Mouse (Mus musculus) natural killer cell, adult 2 months (primary cell): ENCODE data around the gene Sct.
"Not testable (repeated sequence)": the region's sequence is repeated elsewhere in the genome, so short reads cannot be mapped to it uniquely, and the experiment has no call there.

Experiments
- DNase-seq, 2 experiments: peaks; one replicate each; pipeline ENCODE4 v3.0.0; 2022; ENCODE audit warnings: low spot score in 2 of 2

The Sct gene

DNA sequence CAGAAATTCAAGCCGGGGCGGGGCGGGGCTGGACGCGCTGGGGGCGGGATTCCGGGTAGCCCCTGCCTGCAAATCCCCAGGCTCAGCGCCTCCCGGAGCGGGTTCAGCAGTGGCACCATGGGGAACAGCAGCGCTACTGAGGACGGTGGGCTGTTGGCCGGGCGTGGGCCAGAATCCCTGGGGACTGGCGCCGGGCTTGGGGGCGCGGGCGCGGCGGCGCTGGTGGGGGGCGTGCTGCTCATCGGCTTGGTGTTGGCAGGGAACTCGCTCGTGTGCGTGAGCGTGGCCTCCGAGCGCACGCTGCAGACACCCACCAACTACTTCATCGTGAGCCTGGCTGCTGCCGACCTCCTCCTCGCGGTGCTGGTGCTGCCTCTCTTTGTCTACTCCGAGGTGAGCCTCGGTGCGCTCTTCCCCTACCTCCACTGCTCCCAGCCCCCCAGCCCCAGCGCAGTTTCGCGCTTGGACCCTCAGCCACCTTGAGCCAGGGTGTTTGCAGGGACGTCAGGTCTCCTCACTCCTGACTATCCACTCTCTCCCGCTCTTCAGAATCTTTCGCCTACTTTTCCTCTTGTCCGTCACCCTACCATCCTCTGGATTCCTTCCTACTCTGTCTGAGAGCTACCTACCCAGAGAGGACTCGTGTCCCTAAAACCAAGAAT is 13.1 kb upstream of the Sct start, which contains the start of gene Drd4:
TSS of gene Drd4 (plus strand) at position 86 of the 662 bp plus-strand sequence.
- DNase-seq: no peak

DNA sequence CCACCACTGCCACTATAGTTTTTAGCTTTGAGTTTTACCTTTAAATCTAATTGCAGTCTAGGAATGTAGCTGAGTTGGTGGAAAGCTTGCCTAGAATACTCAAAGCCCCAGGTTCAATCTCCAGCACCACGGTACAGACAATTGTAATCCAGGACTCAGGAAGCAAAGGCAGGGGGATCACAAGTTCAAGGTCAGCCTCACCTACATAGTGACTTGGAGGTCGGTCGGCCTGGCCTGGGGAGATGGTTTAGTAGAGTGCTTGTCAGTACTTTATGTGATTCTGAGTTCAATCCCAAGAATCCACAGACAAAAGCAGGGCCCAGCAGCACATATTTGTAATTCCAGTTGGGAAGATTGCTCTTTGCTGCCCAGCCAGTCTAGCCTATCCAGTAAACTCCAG is 9.1 kb upstream of the Sct start:
- no peak for DNase-seq

DNA sequence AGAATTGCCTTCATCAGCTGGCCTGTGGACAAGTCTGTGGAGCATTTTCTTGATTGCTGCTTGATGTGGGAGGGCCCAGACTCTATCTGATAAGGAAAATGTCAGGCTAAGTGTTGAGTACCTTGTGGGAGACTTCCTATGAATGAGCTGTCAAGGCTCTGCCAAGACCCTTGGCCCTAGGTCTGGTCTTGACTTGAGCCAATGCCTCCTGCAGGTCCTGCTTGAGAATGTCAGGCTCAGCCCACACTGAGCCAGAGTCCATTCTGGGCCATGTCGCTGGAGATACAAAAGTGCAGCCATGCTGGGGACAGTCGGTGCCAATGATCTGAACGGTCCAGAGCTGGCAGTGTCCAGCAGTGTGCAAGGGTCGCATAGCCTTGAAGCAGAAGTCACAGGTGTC is 3.8 kb upstream of the Sct start:
- DNase-seq: no peak

GRCm38 (mm10) chr7:141281442-141281841 is 2.5 kb upstream of the Sct start:
- no peak for DNase-seq

DNA sequence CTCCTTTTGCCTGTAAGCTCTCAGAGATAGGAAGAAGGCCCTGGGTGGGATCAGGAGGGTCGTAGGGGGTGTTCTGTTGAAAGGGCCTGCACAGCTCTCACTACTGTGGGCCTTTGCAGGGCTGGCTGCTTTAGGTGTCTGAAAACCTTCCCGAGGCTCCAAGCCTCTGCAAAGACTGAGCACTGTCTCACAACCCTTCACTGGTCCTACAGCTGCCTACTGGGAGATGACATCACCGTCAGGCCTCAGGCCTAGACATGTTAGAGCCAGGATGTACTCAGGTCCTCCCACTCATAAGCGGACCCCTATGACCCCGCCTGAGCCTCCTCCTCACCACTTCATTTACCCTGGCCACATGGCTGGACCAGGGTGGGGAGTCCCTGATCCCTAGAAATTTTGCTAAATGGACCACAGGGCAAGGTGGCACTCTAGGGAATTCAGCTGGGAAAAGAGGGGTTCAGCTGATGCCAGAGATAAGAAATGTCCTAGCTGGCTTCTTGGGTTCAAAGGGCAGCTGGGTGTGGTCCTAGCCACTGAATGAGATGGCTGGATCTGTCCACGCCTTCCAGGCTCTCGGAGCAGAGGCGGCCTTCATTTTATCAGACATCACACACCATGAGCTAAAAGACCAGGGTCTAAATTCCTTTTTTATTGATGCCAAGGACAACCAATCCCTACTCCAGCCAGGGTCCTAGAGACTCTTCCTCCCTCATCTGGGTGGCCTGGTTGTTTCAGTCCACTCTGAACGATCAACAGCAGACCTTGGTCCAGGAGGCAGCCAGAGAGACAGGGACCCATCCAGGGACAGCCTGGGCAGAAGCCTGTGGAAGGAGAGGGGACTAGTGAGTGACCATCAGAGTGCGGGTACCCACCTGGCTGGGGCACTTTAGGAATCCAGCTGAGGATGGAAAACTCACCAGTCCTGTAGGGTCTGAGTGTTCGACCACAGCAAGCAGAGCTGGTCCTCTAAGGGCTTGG is 943 bp downstream of the Sct start:
- DNase-seq: no peak

GRCm38 (mm10) chr7:141276546-141276945 is 2.4 kb downstream of the Sct start, which contains the start of gene Cdhr5:
Gene Cdhr5 (minus strand): TSS chr7:141276786.
- no peak for DNase-seq

DNA sequence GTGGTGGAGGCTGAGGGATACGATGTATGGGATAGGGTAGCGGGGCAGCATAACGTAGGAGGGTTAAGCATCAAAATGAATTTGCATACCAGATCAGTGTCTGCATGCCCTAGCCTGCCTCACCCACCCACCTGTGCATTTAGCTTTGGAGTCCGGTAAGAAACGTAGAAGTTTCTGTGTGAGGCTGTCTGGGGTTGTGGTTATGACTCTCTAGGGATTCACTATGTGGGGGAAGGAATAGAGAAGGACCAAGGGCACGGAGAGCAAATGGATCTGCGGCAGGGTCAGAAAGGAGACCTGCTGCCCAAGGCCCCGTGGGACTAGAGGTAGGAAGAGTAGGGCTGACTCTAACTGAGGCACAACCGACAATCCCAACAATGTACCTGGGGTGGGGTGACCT is 3.6 kb downstream of the Sct start:
- DNase-seq: no peak

GRCm38 (mm10) chr7:141270631-141271030 is 8.3 kb downstream of the Sct start:
- DNase-seq: peak; percentile 37 to 56

DNA sequence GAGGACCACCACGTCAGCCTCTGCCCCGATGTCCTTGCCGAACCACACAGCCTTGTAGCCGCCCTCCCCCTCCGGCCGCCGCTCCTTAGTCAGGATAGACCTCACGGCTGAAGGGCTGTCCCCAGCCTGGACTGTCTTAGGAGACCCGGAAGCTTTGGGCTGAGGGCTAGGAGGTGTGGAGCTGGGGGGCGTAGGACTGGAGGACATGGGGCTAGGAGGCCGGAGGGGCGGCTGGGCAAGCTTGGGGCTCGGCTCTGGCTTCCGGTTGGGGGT is 9.7 kb downstream of the Sct start:
- no peak for DNase-seq

GRCm38 (mm10) chr7:141268466-141269272 is 10.3 kb downstream of the Sct start:
- DNase-seq: peak in 1 of 2 experiments; percentile 19

DNA sequence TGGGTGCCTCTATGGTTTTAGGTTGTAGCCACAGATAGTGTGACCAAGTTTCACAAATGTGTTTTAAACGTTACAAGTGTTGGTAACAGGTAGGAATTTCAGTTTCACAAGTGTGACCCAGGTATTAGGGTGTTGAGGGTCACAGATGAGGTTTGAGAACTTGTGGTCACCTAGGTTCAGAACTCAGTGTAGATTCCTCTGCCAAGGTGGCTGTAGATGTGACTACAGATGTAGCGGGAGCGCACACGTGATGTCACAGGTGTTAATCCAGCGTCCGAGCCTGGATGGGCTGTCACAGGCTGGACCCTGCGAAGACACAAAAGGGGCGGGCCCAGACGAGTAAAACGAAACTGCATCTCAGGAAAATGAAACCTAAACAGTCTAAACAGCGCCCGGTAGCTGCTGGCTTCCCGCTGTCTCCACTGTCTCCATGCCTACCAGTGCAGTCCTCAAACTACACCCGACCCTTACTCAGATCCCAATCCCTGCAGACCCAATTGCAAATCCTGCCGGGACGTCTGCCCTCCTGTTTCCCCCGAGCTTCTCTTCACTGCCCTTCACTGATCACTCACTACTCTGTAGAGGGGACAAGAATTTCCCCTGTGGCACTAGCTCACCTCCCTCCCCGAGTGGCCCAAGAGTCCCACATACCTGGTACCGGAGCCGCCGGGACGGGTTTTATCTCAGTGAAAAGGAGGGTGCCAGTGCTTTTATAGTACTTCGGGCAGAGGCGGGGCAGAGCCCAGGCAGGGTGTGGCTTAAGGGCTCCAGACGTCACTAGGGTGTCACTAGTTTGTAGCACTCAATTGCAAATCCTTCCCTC is 13.0 kb downstream of the Sct start, which contains the start of gene Irf7:
TSS of gene Irf7 (minus strand) at position 743 of the 823 bp plus-strand sequence.
- DNase-seq: peak; percentile 87 to 90

DNA sequence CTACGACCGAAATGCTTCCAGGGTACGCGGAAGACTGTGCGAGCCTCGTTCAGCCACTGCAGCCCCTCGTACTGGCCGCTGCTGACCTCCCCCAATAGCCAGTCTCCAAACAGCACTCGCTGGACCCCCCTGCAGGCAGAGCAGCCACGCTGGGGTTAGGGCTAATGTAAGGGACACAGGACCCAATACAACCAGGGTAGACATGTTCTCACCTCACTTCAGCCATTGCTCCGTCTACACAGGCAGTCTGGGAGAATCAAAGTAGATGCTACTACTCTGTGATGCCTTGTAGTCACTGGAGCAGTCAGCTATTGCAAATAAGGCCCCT is 13.6 kb downstream of the Sct start:
- peak in 1 of 2 experiments; percentile 44 for DNase-seq

DNA sequence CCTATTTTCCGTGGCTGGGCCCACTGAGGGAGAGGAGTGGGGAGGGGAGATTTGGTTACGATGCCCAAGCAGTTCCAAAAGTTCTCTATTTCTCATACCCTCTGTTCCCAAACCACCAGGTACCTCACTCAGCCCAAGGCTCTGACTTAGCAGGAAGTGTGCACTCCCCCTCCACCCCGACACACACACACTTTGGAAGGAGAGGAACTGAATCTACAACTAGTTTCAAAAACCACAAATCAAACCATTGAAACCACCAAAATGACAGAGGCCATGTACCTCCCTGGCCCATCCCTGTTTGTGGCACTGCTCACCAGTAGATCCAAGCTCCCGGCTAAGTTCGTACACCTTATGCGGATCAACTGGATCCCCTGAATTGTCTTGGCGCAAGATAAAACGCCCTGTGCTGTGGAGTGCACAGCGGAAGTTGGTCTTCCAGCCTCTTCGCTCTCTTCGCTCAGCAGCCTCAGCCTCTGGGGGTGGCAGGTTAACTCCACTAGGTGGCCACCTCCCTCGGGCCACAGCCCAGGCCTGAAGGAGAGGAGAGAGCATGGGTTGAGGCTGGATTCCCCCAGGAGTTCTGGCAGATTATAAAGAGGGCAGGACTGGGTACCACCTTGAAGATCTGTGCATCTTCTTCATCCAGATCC is 14.0 kb downstream of the Sct start:
- DNase-seq: peak; percentile 52 to 61

- DNase-seq: no peak
Observed at GRCm38 (mm10) chr7:141264041-141264700, 14.8 kb downstream of the Sct start.

GRCm38 (mm10) chr7:141263640-141264039 is 15.3 kb downstream of the Sct start:
- DNase-seq: no peak

DNA sequence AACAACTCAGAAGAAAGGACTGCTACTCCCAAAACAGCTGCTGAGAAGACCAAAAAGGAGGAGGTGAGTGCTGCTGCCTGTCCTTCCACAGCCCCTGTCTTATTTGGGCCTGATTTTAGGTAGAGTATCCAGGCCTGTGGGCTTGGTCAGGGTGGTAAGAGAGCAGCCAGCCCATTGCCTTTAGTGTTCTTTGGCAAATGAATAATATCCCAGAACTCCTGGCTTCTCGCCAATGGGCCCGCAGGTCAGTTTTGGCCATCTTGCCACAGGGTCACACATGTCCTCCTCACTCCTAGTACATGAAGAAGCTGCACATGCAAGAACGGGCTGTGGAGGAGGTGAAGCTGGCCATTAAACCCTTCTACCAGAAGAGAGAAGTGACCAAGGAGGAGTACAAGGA is 17.5 kb downstream of the Sct start:
- DNase-seq: no peak

GRCm38 (mm10) chr7:141256159-141256558 is 22.8 kb downstream of the Sct start:
- DNase-seq: no peak

DNA sequence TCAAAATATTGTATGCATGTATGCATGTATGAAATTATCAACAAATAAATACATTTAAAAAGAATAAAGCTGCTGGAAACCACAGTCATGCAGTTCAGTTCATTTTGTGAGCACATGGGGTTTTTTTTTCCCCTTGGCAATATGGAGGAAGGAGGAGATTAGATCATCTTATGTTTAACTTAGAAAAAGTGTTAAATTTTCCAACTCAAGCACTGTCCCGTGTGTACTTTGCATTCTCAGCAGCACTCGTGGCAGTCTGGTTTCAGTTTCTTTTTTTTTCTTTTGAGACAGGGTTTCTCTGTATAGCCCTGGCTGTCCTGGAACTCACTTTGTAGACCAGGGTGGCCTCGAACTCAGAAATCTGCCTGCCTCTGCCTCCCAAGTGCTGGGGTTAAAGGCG is 28.4 kb downstream of the Sct start:
- not testable (repeated sequence) for DNase-seq

DNA sequence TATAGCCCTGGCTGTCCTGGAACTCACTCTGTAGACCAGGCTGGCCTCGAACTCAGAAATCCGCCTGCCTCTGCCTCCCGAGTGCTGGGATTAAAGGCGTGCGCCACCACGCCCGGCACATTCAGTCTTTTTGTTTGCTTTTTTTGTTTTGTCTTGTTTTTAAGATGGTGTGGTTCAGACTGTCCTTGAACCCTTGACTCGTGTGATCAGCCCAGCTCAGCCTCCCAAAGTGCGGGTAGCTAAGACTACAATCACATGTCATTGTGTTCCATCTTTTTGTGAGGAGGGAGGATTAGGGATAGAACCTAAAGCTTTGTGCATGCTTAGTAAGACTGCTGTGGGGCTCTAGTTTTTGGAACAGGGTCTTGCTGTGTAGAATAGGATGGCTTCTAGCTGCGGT is 47.4 kb downstream of the Sct start:
- no peak for DNase-seq

DNA sequence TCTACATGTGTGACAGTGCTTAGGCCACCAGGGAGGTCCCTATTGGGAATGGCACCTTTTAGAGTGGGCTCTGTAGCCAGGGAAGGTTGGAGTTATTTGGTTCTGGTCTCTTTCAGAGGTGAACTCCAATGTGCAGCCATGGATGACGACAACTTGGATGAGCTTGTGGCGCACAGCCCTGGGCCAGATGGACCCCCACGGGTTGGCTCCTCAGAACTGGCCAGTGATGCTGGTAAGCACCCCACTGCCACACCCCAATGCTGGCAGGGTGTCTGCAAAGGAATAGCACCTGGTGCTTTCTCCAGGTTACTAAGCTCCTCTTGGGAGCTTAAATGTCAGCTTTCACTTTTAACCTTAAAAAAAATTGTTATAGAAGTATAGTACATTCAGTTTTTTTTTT is 47.8 kb downstream of the Sct start:
- no peak for DNase-seq
